Mouse (Mus musculus) gastrocnemius, postnatal 36 days (tissue): Measurements from ENCODE around the gene Rnf145. TPM values are rescaled to one million over a fixed set of nuclear protein-coding genes. Genes with fewer than 3 reads are reported as not detected.

Experiments used
- DNase-seq, 2 experiments: peaks; one replicate each; pipeline ENCODE4 v3.0.0; 2022
- intact Hi-C: fragments of 180-260 bp; cut with DNase I; formaldehyde crosslinking; loops from one replicate; pipeline ENCODE4 v1.15.1; 2025
- microRNA-seq, 2 experiments: library from miRNA; unstranded; fragments of <30 nt; microRNA quantifications; one replicate each; pipeline ENCODE4 v1.2.0; 2021
- total RNA-seq, 2 experiments: library from RNA; stranded (reverse); gene quantifications; 2 replicates each; pipeline ENCODE4 v1.2.3; 2021

Rnf145 gene
- total RNA-seq, 2 experiments from 2014 or later: 7.0 to 7.1 TPM

- peak; percentile 78 to 88 for DNase-seq
- intact Hi-C loops: loop anchor here (1.0 to 10.0 kb wide), 3 partner anchors 397 to 1064 kb away; no protein-coding TSS in a partner anchor
Measured at GRCm38 (mm10) chr11:44610971-44611781, 92.4 kb downstream of the Rnf145 start.

- DNase-seq: no peak
- intact Hi-C loops: loop anchor here (5.0 to 10.0 kb wide), 2 partner anchors 925 to 1063 kb away; no protein-coding TSS in a partner anchor
Measured at GRCm38 (mm10) chr11:44612156-44612555, 93.4 kb downstream of the Rnf145 start.

- intact Hi-C loops: loop anchor here (5.0 to 10.0 kb wide), 2 partner anchors 924 to 1062 kb away; no protein-coding TSS in a partner anchor
- peak in 1 of 2 experiments; percentile 29 for DNase-seq
Measured at GRCm38 (mm10) chr11:44612681-44613410, 94.1 kb downstream of the Rnf145 start.

GRCm38 (mm10) chr11:44613411-44614180, 94.8 kb downstream of the Rnf145 start:
- intact Hi-C loops: loop anchor here (5.0 to 10.0 kb wide), 2 partner anchors 924 to 1061 kb away; no protein-coding TSS in a partner anchor
- no peak for DNase-seq

Small RNA genes lying within 50 kb of the gene (microRNA-seq; reads per million reads assigned to microRNA genes)
- gene Gm22121: 0 reads per million in 2 experiments

Other genes starting within 250 kb of the Rnf145 start
- gene Il12b, start 118.9 kb upstream of the Rnf145 start, total RNA-seq: not detected
- 10 to 100 TPM; 22.4 to 28.9 TPM for gene Ublcp1, start 48.5 kb upstream of the Rnf145 start, total RNA-seq
- gene Ebf1, start 98.4 kb downstream of the Rnf145 start, total RNA-seq: 10 to 100 TPM in 1 of 2 experiments, 1 to 10 TPM in 1; 9.5 to 10.0 TPM